Mouse (Mus musculus) E14TG2a.4 (cell line): ENCODE data around the gene Shd.

Source experiments
- CTCF ChIP-seq: conservative IDR thresholded peaks from 2 replicates; pipeline ENCODE4 v1.5.1; 2014; ENCODE audit warnings: low read length
- NANOG ChIP-seq: IDR thresholded peaks from 2 replicates; pipeline ENCODE4 v1.6.1; 2014; ENCODE audit warnings: borderline replicate concordance, low read length, mixed read lengths
- POU5F1 ChIP-seq: IDR thresholded peaks from 2 replicates; pipeline ENCODE4 v1.6.1; 2014; ENCODE audit warnings: low read length, borderline replicate concordance

DNA sequence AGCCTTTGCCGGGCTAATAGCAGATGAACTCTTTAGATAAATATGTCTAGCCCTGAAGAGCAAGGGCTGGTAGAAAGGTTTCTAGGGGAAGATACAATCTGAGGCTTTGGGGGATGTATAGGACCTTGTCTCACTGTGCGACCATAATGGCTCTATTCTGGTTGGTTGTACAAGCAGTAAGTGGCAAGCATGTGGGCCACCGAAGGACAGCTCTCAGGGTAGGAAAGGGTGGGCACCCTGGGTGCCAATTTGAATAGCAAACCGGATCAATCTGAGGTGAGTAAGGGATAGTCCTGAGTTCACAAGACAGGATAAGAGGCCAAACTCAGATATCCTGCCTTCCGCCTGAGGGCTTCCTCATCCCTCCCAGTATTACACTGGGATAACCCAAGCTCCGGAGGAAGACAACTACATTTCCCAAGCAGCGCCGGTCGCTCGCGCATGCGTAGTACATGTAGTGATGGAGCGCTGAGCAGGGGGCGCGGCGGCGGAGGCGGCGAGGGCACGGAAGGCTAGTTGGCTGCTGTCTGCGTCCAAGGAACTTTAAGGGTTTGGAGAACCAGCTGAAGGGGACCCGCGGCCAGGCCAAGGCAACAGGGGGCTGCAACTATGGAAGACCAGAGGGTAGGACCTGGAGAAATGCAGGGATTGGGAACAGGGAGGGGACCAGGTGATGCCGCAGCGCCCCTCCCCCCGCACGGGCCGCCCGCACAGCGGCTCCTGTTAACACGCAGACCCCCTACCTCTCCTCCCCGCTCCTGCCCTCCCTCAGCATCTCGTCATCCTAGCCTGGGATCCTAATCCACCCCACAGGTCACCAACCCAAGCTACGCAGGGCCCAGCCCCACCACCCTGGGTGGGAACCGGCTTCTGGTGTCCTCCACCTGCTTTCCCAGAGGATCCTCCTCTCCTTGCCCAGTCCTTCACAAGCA lies 16.0 kb downstream of the Shd start, which contains the start of gene Fsd1:
- no peak for TF ChIP-seq CTCF
- TF ChIP-seq NANOG, result no peak
- TF ChIP-seq POU5F1, result no peak
